Mouse (Mus musculus): ENCODE data around the gene Olfr412. TPM values are rescaled to one million over a fixed set of nuclear protein-coding genes. Genes with fewer than 3 reads are reported as not detected.

Olfr412 gene
- not detected in 2 replicates for polyA plus RNA-seq (2014; fragmentation: Nextera tagmentation; extraction: Ambion mirVana)

- DNase-seq (ENCODE audit: low spot score) (no peak), ATAC-seq (replicated peaks; ENCODE audit: low FRiP score) (no peak)
Observed at GRCm38 (mm10) chr11:74361769-74362168, at the start of gene Olfr412. Gene Olfr412, plus strand, starts transcription at chr11:74362069.

DNA sequence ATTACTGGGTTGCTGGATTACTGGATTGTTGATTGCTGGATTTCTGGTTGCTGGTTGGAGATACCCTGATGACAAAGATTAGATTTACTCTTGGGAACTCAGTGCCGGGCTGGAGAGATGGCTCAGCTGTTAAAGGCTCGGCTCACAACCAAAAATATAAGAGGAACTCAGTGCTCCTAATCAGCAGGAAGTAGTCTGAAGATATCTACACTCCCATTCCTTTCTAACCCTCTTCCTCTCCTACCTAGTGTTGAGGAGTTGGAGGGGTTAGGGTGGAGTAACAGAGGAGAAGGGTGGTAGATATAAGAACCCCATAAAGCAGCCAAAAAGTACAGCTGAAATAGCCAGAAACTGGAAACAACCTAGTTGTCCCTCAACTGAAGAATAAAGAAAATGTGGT is 35.8 kb upstream of the Olfr412 start:
- H3K27me3 ChIP-seq (replicated peaks; ENCODE audit: control insufficient read depth, insufficient read depth, low read length): no peaks in the 10 kb centered on the region
- ATAC-seq (replicated peaks; ENCODE audit: low FRiP score) (no peak), DNase-seq (ENCODE audit: low spot score) (no peak)
- H3K4me1 ChIP-seq (replicated peaks; ENCODE audit: control insufficient read depth, insufficient read depth, low read length): no peaks in the 10 kb centered on the region
- 45% methylated on average over 2 of the region's 2 CpGs for WGBS
- no peak overlapping the region for H3K27ac ChIP-seq (ENCODE audit: low read depth, low read length)
- no peaks in the 10 kb centered on the region for H3K9me3 ChIP-seq (ENCODE audit: control insufficient read depth, low read length)
- H3K4me3 ChIP-seq (ENCODE audit: low read depth, low read length): no peak overlapping the region
- H3K4me2 ChIP-seq: no peak overlapping the region
- no peaks in the 10 kb centered on the region for H3K36me3 ChIP-seq (ENCODE audit: control insufficient read depth, insufficient read depth, low read length)
- no peak overlapping the region for H3K9ac ChIP-seq (ENCODE audit: low read depth, low read length)

More at GRCm38 (mm10) chr11:74361769-74362168, at the start of gene Olfr412:
- Histone ChIP-seq H3K27me3 (replicated peaks; ENCODE audit: control insufficient read depth, insufficient read depth, low read length) (no peaks in the 10 kb centered on the region), H3K9ac (ENCODE audit: low read depth, low read length) (no peak within 1 kb of the TSS), H3K9me3 (ENCODE audit: control insufficient read depth, low read length) (no peaks in the 10 kb centered on the region), H3K4me2 (no peak within 1 kb of the TSS), H3K27ac (ENCODE audit: low read depth, low read length) (no peak within 1 kb of the TSS), H3K4me1 (replicated peaks; ENCODE audit: control insufficient read depth, insufficient read depth, low read length) (no peaks in the 10 kb centered on the region), H3K4me3 (ENCODE audit: low read depth, low read length) (no peak within 1 kb of the TSS), H3K36me3 (ENCODE audit: control insufficient read depth, insufficient read depth, low read length) (no peaks in the 10 kb centered on the region)
- WGBS: 48% methylated on average over 1 of the region's 1 CpGs

DNA sequence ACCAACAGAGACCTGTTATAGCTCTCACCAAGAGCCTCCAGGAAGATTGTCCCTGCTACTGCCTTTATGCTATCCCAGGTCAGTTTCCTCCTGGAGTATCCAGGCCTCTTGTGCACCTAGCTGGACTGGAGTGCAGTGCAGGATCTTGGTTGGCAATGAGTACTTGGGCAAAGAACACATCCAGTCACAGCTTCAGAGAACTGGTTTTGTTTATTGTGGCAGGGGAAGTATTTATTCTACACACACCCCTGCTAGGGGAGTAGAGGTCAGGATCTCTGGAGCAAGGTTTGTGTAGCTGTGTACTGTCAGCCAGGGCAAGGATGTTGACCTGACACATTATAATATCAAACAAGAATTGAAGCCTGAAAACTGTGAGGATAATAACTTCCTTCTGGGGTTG is 33.1 kb upstream of the Olfr412 start:
- no peaks in the 10 kb centered on the region for H3K9me3 ChIP-seq (ENCODE audit: control insufficient read depth, low read length)
- ATAC-seq (replicated peaks; ENCODE audit: low FRiP score): no peak
- H3K9ac ChIP-seq (ENCODE audit: low read depth, low read length): no peak overlapping the region
- H3K4me2 ChIP-seq: no peak overlapping the region
- H3K36me3 ChIP-seq (ENCODE audit: control insufficient read depth, insufficient read depth, low read length): no peaks in the 10 kb centered on the region
- DNase-seq (ENCODE audit: low spot score): no peak
- no peaks in the 10 kb centered on the region for H3K4me1 ChIP-seq (replicated peaks; ENCODE audit: control insufficient read depth, insufficient read depth, low read length)
- H3K27me3 ChIP-seq (replicated peaks; ENCODE audit: control insufficient read depth, insufficient read depth, low read length): no peaks in the 10 kb centered on the region
- H3K4me3 ChIP-seq (ENCODE audit: low read depth, low read length): no peak overlapping the region
- no peak overlapping the region for H3K27ac ChIP-seq (ENCODE audit: low read depth, low read length)

DNA sequence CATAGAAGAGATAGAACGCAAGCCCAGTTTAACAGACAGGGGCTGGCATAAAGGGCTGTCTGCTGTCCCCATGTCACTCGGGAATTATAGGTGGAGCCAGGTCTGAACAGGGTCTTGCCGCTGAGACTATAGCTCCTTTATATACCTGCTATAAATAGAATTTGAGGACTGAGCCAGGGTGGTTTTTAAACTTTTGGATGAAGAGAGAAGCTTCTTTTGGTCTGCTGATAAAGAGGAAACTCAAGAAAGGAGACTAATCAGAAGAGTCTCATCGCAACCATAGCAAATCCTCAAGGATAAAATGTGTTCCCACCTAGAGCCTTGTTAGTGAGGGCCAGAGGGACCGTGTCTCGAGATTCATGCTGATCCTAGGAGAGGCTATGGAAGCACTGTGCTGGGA is 23.9 kb upstream of the Olfr412 start, which contains the start of gene Olfr410:
TSS of gene Olfr410 (minus strand) at position 101 of the 400 bp plus-strand sequence.
- Histone ChIP-seq H3K36me3 (ENCODE audit: control insufficient read depth, insufficient read depth, low read length) (no peaks in the 10 kb centered on the region), H3K9ac (ENCODE audit: low read depth, low read length) (no peak within 1 kb of the TSS), H3K27ac (ENCODE audit: low read depth, low read length) (no peak within 1 kb of the TSS), H3K4me3 (ENCODE audit: low read depth, low read length) (no peak within 1 kb of the TSS), H3K9me3 (ENCODE audit: control insufficient read depth, low read length) (no peaks in the 10 kb centered on the region), H3K4me1 (replicated peaks; ENCODE audit: control insufficient read depth, insufficient read depth, low read length) (no peaks in the 10 kb centered on the region), H3K4me2 (no peak within 1 kb of the TSS), H3K27me3 (replicated peaks; ENCODE audit: control insufficient read depth, insufficient read depth, low read length) (no peaks in the 10 kb centered on the region)
- DNase-seq (ENCODE audit: low spot score): no peak
- 70% methylated on average over 6 of the region's 6 CpGs for WGBS
- no peak for ATAC-seq (replicated peaks; ENCODE audit: low FRiP score)

DNA sequence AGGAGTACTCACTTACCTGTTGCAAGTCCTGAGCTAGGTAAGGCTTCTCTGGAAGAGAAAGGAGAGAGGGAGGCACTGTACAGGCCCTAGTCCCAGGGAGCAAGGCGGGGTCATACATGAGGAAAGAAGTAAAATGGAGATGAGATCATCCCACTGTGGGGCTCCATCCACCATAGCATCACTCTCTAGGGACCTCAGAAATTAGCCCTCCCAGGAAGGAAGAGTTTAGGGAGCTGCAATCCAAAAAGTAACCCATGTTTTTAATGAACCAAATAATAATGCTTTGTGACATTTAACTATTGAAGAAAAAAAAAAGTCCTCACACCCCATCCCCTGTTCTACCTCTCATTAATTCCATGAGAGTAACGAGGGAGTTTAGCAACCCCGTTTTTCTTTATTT is 9.3 kb upstream of the Olfr412 start, which contains the start of gene Olfr411:
TSS of gene Olfr411 (minus strand) at position 101 of the 400 bp plus-strand sequence.
- Histone ChIP-seq H3K4me1 (replicated peaks; ENCODE audit: control insufficient read depth, insufficient read depth, low read length) (no peaks in the 10 kb centered on the region), H3K36me3 (ENCODE audit: control insufficient read depth, insufficient read depth, low read length) (no peaks in the 10 kb centered on the region), H3K9ac (ENCODE audit: low read depth, low read length) (no peak within 1 kb of the TSS), H3K27ac (ENCODE audit: low read depth, low read length) (no peak within 1 kb of the TSS), H3K4me3 (ENCODE audit: low read depth, low read length) (no peak within 1 kb of the TSS), H3K9me3 (ENCODE audit: control insufficient read depth, low read length) (no peaks in the 10 kb centered on the region), H3K27me3 (replicated peaks; ENCODE audit: control insufficient read depth, insufficient read depth, low read length) (no peaks in the 10 kb centered on the region), H3K4me2 (no peak within 1 kb of the TSS)
- ATAC-seq (replicated peaks; ENCODE audit: low FRiP score) (no peak), DNase-seq (ENCODE audit: low spot score) (no peak)
- WGBS: 77% methylated on average over 3 of the region's 3 CpGs

DNA sequence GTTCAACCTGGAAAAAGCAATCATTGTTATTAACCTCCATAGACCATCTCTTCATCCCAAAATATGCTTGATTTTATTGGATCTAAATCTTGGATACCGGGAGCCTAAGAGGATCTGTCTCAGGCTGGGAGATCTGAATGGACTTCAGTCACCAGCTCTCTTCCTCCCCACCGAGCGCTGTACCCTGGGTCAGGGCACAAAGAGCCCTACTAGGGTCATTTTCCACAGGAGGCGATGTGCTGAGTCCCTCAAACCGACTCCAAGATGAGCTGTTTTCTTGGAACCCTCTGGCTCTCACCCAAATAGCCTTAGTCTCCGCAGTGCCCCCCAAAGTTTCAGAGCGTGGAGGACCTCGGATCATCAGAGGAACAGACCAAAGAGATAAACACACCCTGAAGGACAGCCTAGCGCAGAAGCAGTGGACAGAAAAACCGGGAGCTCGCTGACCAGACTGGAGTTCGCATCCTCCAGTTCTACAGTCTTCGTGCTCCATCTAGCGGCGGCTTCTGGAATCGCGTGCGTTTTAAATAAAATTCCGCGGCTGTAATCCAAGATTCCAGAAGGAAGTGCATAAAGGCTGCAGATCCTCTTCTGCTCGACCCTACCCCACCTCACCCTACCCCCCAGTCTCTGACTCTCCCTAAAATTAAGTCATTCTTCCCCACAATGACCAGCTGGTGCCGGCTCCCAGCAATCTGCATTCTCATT is 9.7 kb downstream of the Olfr412 start:
- 15% methylated on average over 22 of the region's 22 CpGs for WGBS

DNA sequence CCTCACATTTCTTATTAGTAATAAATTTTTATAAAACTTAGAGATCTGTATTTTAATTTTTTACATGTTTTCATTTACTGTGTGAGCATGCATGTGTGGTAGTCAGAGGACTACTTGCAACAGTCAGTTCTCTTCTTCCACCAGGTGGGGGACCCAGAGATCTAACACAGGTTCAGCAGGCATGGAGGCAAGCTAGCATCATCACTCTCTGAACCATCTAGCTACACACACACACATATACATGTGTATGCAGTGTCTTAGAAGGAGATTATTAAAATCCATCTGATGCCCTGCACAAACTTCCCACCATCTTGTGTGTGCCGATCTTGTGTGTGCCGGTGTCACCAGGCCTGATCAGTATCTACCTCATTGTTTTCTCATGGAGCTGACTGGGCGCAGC is 15.0 kb downstream of the Olfr412 start:
- Histone ChIP-seq H3K9me3 (ENCODE audit: control insufficient read depth, low read length) (no peaks in the 10 kb centered on the region), H3K9ac (ENCODE audit: low read depth, low read length) (no peak overlapping the region), H3K36me3 (ENCODE audit: control insufficient read depth, insufficient read depth, low read length) (no peaks in the 10 kb centered on the region), H3K4me3 (ENCODE audit: low read depth, low read length) (no peak overlapping the region), H3K27ac (ENCODE audit: low read depth, low read length) (no peak overlapping the region), H3K27me3 (replicated peaks; ENCODE audit: control insufficient read depth, insufficient read depth, low read length) (no peaks in the 10 kb centered on the region), H3K4me1 (replicated peaks; ENCODE audit: control insufficient read depth, insufficient read depth, low read length) (no peaks in the 10 kb centered on the region), H3K4me2 (no peak overlapping the region)
- peak; percentile 40 for DNase-seq (ENCODE audit: low spot score)
- 74% methylated on average over 3 of the region's 3 CpGs for WGBS
- no peak; the same call in 1 of the 2 replicates for ATAC-seq (replicated peaks; ENCODE audit: low FRiP score)

More for the DNA sequence above, 9.7 kb downstream of the Olfr412 start:
- Histone ChIP-seq H3K9ac (ENCODE audit: low read depth, low read length) (no peak overlapping the region), H3K4me1 (replicated peaks; ENCODE audit: control insufficient read depth, insufficient read depth, low read length) (no peaks in the 10 kb centered on the region), H3K27me3 (replicated peaks; ENCODE audit: control insufficient read depth, insufficient read depth, low read length) (no peaks in the 10 kb centered on the region; the same call in 1 of the 2 replicates), H3K4me3 (ENCODE audit: low read depth, low read length) (no peak overlapping the region), H3K36me3 (ENCODE audit: control insufficient read depth, insufficient read depth, low read length) (no peaks in the 10 kb centered on the region), H3K4me2 (no peak overlapping the region), H3K27ac (ENCODE audit: low read depth, low read length) (no peak overlapping the region), H3K9me3 (ENCODE audit: control insufficient read depth, low read length) (no peaks in the 10 kb centered on the region)
- DNase-seq (ENCODE audit: low spot score): peak; percentile 65
- no peak; the same call in 1 of the 2 replicates for ATAC-seq (replicated peaks; ENCODE audit: low FRiP score)

DNA sequence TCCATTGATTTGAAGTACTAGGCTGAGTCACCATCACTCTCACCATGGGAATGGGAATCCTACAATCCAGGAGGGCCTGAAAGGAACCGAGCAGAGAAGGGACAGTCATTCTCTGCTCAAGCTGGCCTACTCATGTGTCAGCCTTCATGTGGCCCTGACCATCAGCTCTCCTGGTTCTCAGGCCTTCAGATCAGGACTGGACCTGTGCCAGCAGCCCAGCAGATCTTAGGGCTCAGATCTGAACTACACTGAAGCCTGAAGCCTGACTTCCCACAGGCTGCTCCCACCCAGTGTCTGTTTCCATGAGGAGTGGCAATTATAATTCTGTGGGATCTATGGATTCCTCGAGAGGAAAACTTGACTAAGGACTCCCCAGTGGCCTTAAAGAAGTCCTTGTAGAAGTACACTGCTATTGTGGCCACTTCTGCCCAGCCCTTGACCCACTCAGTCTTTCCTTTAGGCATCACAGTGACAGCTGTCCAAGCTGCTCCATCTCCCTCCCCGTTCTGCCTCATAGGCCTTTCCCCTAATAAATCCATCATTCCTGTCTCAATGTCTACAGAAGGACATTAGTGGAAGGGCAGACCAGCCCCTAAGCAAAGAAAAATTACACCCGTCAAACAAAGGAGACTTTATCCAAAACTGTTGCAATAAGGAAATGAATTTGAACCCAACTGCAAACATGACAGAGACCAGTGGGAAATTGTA is 17.5 kb downstream of the Olfr412 start:
- DNase-seq (ENCODE audit: low spot score) (no peak), ATAC-seq (replicated peaks; ENCODE audit: low FRiP score) (no peak)
- 58% methylated on average over 4 of the region's 4 CpGs for WGBS
- Histone ChIP-seq H3K27me3 (replicated peaks; ENCODE audit: control insufficient read depth, insufficient read depth, low read length) (no peaks in the 10 kb centered on the region), H3K4me1 (replicated peaks; ENCODE audit: control insufficient read depth, insufficient read depth, low read length) (no peaks in the 10 kb centered on the region), H3K27ac (ENCODE audit: low read depth, low read length) (no peak overlapping the region), H3K4me2 (no peak overlapping the region), H3K4me3 (ENCODE audit: low read depth, low read length) (no peak overlapping the region), H3K9ac (ENCODE audit: low read depth, low read length) (no peak overlapping the region), H3K36me3 (ENCODE audit: control insufficient read depth, insufficient read depth, low read length) (no peaks in the 10 kb centered on the region), H3K9me3 (ENCODE audit: control insufficient read depth, low read length) (no peaks in the 10 kb centered on the region)

Data from liver, embryonic 11.5 days (tissue).